Mouse (Mus musculus) neural tube, embryonic 11.5 days (tissue): Measurements from ENCODE around the gene D630003M21Rik. TPM values are rescaled to one million over a fixed set of nuclear protein-coding genes. Genes with fewer than 3 reads are reported as not detected.

ENCODE experiments used
- ATAC-seq: fragments of 200-750 bp; cut with Nextera tagmentation; 2 replicates; pipeline ENCODE4 v1.8.0; 2017; ENCODE audit warnings: moderate number of reproducible peaks, mild to moderate bottlenecking, moderate TSS enrichment, moderate library complexity; ENCODE audit not compliant: insufficient read depth, low FRiP score, low TSS enrichment
- DNase-seq: peaks from one replicate; pipeline ENCODE4 v3.0.0-alpha.2; 2015; ENCODE audit warnings: low spot score
- H3K27ac ChIP-seq: fragments of 300-500 bp; sonication (generic); 2 replicates; pipeline ENCODE4 v1.5.1; 2014; ENCODE audit warnings: low read depth, mild to moderate bottlenecking, low read length
- H3K27me3 ChIP-seq: fragments of 300-500 bp; sonication (generic); 2 replicates; pipeline ENCODE4 v1.6.1; 2014; ENCODE audit warnings: mild to moderate bottlenecking, low read length, mixed read lengths; ENCODE audit not compliant: control insufficient read depth, insufficient read depth
- H3K36me3 ChIP-seq: fragments of 300-500 bp; sonication (generic); 2 replicates; pipeline ENCODE4 v1.6.1; 2014; ENCODE audit warnings: mild to moderate bottlenecking, low read length, moderate library complexity, mixed read lengths; ENCODE audit not compliant: control insufficient read depth, insufficient read depth
- H3K4me1 ChIP-seq: fragments of 300-500 bp; sonication (generic); 2 replicates; pipeline ENCODE4 v1.6.1; 2014; ENCODE audit warnings: low read length, mixed read lengths; ENCODE audit not compliant: control insufficient read depth, insufficient read depth
- H3K4me2 ChIP-seq: fragments of 300-500 bp; sonication (generic); 2 replicates; pipeline ENCODE4 v1.6.1; 2014; ENCODE audit warnings: low read depth, mild to moderate bottlenecking, moderate library complexity
- H3K4me3 ChIP-seq: fragments of 300-500 bp; sonication (generic); 2 replicates; pipeline ENCODE4 v1.5.1; 2014; ENCODE audit warnings: low read depth, low read length
- H3K9ac ChIP-seq: fragments of 300-500 bp; sonication (generic); 2 replicates; pipeline ENCODE4 v1.6.1; 2014; ENCODE audit warnings: mild to moderate bottlenecking, low read length
- H3K9me3 ChIP-seq: fragments of 300-500 bp; sonication (generic); 2 replicates; pipeline ENCODE4 v1.6.1; 2016; ENCODE audit warnings: low read length; ENCODE audit not compliant: control insufficient read depth
- WGBS: fragments of 180-500 bp; shearing (Covaris S2); extraction: QIAGEN DNeasy Blood & Tissue Kit; methylation state at CpG from one replicate; pipeline ENCODE4 v1.1.7; 2014; 5-methylcytosine and 5-hydroxymethylcytosine counted together
- polyA plus RNA-seq: library from polyadenylated mRNA; unstranded; fragments of >200 nt; fragmentation: Nextera tagmentation; extraction: Ambion mirVana; gene quantifications from 2 replicates; pipeline ENCODE4 v1.2.1, GENCODE M21; 2014

Gene D630003M21Rik
- polyA plus RNA-seq, 1 experiment from 2014 or later = 3.6 TPM

DNA sequence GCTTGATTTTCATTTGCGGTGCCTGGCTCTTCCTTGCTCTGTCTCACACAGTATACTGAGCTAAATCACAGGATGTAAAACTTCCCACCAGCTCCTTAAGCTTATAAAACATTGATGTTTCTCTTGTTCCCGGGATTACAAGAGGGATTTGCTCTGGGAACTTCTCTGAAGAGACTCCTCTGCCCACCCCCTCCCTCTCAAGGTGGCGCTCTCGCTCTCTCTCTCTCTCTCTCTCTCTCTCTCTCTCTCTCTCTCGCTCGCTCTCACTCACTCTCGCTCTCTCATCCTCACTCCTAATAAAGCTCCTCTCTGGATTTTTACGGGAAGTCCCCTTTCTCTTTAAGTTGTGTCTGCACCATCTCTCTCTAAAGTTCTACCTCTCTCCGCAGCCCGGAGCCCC, 18.1 kb downstream of the D630003M21Rik start:
- Histone ChIP-seq H3K36me3 (no peaks in the 10 kb centered on the region), H3K27me3 (no peaks in the 10 kb centered on the region), H3K27ac (no peak overlapping the region), H3K4me1 (no peaks in the 10 kb centered on the region), H3K9me3 (no peaks in the 10 kb centered on the region), H3K4me2 (no peak overlapping the region), H3K4me3 (no peak overlapping the region), H3K9ac (no peak overlapping the region)
- ATAC-seq = no peak
- WGBS = 38% methylated on average over 10 of the region's 10 CpGs
- no peak for DNase-seq

- Histone ChIP-seq H3K9me3 (no peaks in the 10 kb centered on the region), H3K27me3 (no peaks in the 10 kb centered on the region), H3K36me3 (no peaks in the 10 kb centered on the region), H3K4me2 (no peak overlapping the region), H3K4me3 (no peak overlapping the region), H3K4me1 (no peaks in the 10 kb centered on the region), H3K27ac (no peak overlapping the region), H3K9ac (no peak overlapping the region)
- WGBS = 57% methylated on average over 4 of the region's 4 CpGs
- DNase-seq (no peak), ATAC-seq (no peak)
Measured at GRCm38 (mm10) chr2:158210503-158210902, 18.5 kb downstream of the D630003M21Rik start.

- no peaks in the 10 kb centered on the region for H3K27me3 ChIP-seq
- no peak overlapping the region for H3K4me2 ChIP-seq
- ATAC-seq = no peak
- no peaks in the 10 kb centered on the region for H3K36me3 ChIP-seq
- H3K4me1 ChIP-seq = no peaks in the 10 kb centered on the region
- no peak overlapping the region for H3K9ac ChIP-seq
- H3K4me3 ChIP-seq = no peak overlapping the region
- H3K27ac ChIP-seq = no peak overlapping the region
- no peaks in the 10 kb centered on the region for H3K9me3 ChIP-seq
- DNase-seq = no peak
- 70% methylated on average over 9 of the region's 9 CpGs for WGBS
Measured at GRCm38 (mm10) chr2:158209776-158210175, 19.2 kb downstream of the D630003M21Rik start.

DNA sequence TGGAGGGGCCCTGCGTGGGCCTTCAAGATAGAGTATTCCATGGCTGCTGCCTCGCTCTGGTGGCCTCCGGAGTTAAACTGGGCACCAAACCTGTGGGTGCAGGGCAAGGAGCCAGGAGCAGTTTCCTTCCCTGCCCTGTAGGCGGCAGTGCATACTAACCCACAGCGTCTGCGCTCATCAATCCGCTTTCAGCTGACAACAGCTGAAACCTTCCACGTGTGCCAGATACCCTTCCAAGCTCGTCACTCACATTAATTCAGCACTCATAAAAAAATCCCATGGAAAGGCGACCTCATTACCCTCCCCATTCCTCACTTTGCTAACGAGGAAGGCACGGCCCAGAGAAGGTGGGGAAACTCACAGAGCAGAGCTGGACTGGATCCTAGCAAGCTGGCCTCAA, 21.2 kb downstream of the D630003M21Rik start:
- peak; percentile 43; the same call in 1 of the 2 replicates for ATAC-seq
- WGBS = 13% methylated on average over 12 of the region's 12 CpGs

DNA sequence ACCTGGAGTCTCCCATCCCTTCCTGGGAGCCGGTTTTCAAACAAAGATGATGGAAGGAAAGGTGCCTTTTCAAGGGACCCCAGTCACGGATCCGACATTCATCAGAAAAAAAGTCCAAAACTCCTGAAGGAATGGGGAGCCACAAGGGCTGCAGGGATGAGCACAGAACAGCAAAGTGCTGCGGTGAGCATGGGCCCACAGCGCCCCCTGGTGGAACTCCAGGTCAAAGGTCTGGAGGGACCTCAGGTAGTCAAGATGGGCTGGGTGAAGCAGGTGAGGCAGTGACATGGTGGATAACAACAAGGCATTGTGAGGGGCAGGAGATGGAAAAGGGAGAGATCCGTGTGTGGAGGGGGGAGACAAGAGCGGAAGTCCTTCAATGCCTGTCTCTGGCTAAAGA, 24.9 kb downstream of the D630003M21Rik start:
- DNase-seq (peak; percentile 77), ATAC-seq (no peak)
- WGBS = 9% methylated on average over 7 of the region's 7 CpGs
- no peak overlapping the region for H3K9ac ChIP-seq
- no peaks in the 10 kb centered on the region for H3K4me1 ChIP-seq
- H3K36me3 ChIP-seq = no peaks in the 10 kb centered on the region
- H3K4me3 ChIP-seq = no peak overlapping the region
- H3K27me3 ChIP-seq = no peaks in the 10 kb centered on the region
- no peaks in the 10 kb centered on the region for H3K9me3 ChIP-seq
- H3K27ac ChIP-seq = no peak overlapping the region
- H3K4me2 ChIP-seq = no peak overlapping the region

More for the DNA sequence above, 21.2 kb downstream of the D630003M21Rik start:
- Histone ChIP-seq H3K9ac (no peak overlapping the region), H3K9me3 (no peaks in the 10 kb centered on the region), H3K27ac (no peak overlapping the region), H3K27me3 (no peaks in the 10 kb centered on the region), H3K4me2 (no peak overlapping the region), H3K4me1 (no peaks in the 10 kb centered on the region), H3K36me3 (no peaks in the 10 kb centered on the region), H3K4me3 (no peak overlapping the region)
- DNase-seq = peak; percentile 71

DNA sequence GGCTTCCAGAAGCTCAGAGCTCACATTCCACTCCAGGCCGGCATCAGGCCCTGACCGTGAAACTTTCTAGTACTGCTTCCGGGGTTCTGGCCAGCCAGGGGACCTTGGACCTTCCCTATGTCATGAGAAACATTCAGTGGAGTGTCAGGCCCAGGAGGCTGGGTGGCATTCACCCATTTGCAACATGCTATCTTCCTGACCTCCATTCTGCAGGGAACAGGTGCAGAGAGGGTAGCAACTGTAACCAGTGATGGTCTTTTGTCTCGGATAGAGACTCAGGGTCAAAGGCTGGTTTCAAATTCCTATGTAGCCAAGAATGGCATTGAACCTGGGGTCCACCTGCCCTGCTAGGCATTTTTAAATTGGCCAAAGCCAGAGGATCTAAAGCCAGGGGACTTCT, 25.3 kb downstream of the D630003M21Rik start:
- H3K36me3 ChIP-seq = no peaks in the 10 kb centered on the region
- no peak overlapping the region for H3K27ac ChIP-seq
- DNase-seq (no peak), ATAC-seq (no peak)
- no peak overlapping the region for H3K4me2 ChIP-seq
- H3K9me3 ChIP-seq = no peaks in the 10 kb centered on the region
- H3K9ac ChIP-seq = no peak overlapping the region
- no peaks in the 10 kb centered on the region for H3K27me3 ChIP-seq
- 87% methylated on average over 4 of the region's 4 CpGs for WGBS
- H3K4me1 ChIP-seq = no peaks in the 10 kb centered on the region
- H3K4me3 ChIP-seq = no peak overlapping the region

GRCm38 (mm10) chr2:158199281-158199680, 29.7 kb downstream of the D630003M21Rik start:
- Histone ChIP-seq H3K4me1 (peaks cover 4% of the 10 kb centered on the region; the same call in 1 of the 2 replicates), H3K27me3 (no peaks in the 10 kb centered on the region), H3K9me3 (no peaks in the 10 kb centered on the region), H3K9ac (no peak overlapping the region), H3K4me3 (no peak overlapping the region), H3K4me2 (no peak overlapping the region), H3K27ac (no peak overlapping the region), H3K36me3 (no peaks in the 10 kb centered on the region)
- WGBS = 48% methylated on average over 3 of the region's 3 CpGs
- ATAC-seq (no peak), DNase-seq (no peak)

GRCm38 (mm10) chr2:158198861-158199260, 30.2 kb downstream of the D630003M21Rik start:
- peaks cover 8% of the 10 kb centered on the region for H3K4me1 ChIP-seq
- H3K27me3 ChIP-seq = no peaks in the 10 kb centered on the region
- H3K27ac ChIP-seq = no peak overlapping the region
- no peaks in the 10 kb centered on the region for H3K36me3 ChIP-seq
- no peak overlapping the region for H3K9ac ChIP-seq
- WGBS = 85% methylated on average over 6 of the region's 6 CpGs
- H3K9me3 ChIP-seq = no peaks in the 10 kb centered on the region
- H3K4me3 ChIP-seq = no peak overlapping the region
- H3K4me2 ChIP-seq = no peak overlapping the region
- no peak for DNase-seq
- ATAC-seq = no peak

GRCm38 (mm10) chr2:158197971-158198370, 31.1 kb downstream of the D630003M21Rik start:
- H3K27me3 ChIP-seq = no peaks in the 10 kb centered on the region
- no peak overlapping the region for H3K4me3 ChIP-seq
- no peaks in the 10 kb centered on the region for H3K36me3 ChIP-seq
- WGBS = 84% methylated on average over 5 of the region's 5 CpGs
- H3K4me2 ChIP-seq = no peak overlapping the region
- peaks cover 12% of the 10 kb centered on the region for H3K4me1 ChIP-seq
- no peaks in the 10 kb centered on the region for H3K9me3 ChIP-seq
- H3K27ac ChIP-seq = no peak overlapping the region
- DNase-seq (no peak), ATAC-seq (no peak)
- H3K9ac ChIP-seq = no peak overlapping the region
